Mouse (Mus musculus): ENCODE measurements around the gene 1700028P14Rik.
"Not testable (repeated sequence)": the region's sequence is repeated elsewhere in the genome, so short reads cannot be mapped to it uniquely, and the experiment has no call there.

1700028P14Rik gene

DNA sequence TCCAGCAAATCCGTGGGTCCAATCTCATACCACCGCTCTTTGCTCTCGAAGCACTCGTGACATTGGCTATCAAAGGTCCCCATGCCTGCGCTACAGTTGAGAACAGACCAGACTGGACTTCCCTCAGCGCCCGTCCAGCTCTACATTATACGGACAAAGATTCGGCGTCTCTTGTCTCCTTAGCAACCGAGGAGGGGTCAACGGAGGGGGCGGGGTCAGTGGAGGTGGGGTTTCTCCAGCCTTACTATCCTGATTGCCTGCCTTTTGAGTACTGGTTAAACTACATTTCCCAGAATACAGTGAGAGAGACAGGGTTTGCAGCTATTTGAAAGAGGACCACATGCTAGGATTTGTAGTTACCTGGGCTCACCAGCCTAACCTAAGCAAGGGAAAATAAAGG is at the start of gene 1700028P14Rik:
Gene 1700028P14Rik (minus strand): TSS at position 169 of the 400 bp plus-strand sequence.
- DNase-seq, result no peak

DNA sequence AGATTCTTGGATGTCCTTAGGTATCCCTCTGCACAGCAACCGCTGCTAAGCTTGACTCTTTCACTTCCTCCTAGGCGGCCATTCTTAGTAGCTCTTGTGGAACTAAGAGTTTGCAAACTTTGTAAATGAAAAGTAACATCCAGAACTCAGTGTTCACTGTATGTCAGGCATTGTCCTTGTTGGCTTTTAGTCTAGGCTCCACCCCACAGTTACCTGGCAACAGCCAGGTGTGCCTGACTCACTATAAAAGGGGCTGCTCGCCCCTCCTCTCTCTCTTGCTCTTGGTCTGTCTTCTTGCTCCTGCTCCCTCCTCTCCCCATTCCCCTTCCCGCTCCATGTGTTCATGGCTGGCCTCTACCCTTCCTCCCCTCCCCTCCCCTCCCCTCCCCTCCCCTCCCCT is 46.5 kb upstream of the 1700028P14Rik start:
- no peak for DNase-seq

DNA sequence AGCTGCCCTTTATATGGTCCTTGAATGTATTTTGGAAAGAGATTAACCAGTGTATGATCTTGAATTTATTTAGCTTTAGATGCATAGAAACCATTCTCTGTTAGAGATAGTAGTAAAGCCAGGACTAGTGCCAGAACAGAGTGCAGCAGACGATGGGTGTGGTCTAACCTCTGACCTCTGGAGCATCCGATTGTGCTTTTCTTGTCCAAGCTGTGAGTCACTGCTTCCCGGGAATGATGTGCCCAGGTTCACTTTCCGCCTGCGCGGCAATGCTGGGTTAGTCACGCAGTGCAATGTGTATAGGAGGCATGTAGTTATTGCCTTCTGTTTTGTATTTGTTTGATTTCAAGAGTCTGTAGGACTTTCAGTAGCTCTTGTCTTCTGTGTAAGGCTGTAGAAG is 45.8 kb upstream of the 1700028P14Rik start:
- DNase-seq, result no peak

DNA sequence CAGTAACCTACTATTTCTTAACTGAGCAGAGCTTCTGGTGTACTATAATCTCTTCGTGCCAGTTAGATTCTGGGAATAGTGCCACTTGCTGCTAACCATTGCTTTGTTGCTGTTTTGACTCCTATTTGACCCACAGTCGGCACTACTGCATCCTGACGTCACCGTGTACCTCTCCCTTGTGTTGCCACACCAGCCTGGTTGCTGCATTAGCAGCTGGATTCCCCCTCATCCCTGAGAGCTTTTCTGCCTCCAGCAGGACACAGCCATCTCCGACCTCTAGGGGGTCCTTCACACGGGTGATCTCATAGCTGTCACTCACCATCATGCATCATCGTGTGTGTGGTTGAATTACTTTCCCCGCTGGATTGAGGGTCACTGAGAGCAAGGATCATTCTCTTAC is 45.2 kb upstream of the 1700028P14Rik start:
- no peak for DNase-seq

GRCm38 (mm10) chr19:23694344-23694743 is 41.7 kb upstream of the 1700028P14Rik start:
- DNase-seq, result no peak

DNA sequence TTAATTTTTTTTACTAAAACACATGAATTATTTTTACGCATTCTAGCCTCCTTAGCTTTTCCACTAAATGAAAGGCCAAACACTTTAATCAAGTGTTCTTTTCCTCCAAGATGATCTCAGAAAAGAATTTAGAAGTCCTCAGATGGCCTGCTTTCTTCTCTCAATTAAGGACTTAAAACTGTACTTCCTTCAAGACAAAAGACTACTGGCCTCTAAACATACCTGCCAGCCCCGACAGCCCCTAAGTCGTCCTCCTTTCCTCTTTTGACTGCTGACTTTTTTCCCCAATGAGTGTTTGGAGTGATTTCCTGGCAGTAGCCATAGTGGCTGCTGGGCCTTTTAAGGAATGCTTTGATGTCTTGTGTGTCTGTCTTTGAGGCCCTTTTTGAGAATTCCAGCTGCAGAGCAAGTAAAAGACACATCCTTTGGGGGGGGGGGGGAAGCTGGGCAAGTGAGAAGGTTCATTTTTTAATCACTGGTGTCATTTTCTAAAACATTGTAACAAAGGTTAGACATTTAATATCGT is 35.9 kb upstream of the 1700028P14Rik start:
- no peak for DNase-seq

GRCm38 (mm10) chr19:23687296-23688021 is 34.8 kb upstream of the 1700028P14Rik start, which contains the start of gene Ptar1:
Gene Ptar1, plus strand, starts transcription at chr19:23687429.
- DNase-seq, result peak; percentile 93

DNA sequence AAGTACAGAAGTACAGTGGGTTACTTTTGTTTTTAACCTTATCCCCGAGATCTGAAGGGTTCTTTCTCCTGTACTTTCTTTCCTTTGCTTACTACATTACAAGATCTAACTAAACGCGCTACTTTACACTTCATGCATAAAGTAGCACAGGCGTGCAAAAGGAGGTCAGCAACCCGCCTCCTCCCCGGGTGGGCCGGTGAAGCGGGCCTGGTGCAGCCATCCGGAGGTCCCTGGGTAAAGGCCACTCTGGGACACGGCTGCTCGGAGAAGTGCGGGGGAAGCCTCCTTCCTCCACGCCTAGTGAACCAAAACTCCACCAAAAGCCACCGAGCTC is 34.3 kb upstream of the 1700028P14Rik start:
- DNase-seq, result no peak

DNA sequence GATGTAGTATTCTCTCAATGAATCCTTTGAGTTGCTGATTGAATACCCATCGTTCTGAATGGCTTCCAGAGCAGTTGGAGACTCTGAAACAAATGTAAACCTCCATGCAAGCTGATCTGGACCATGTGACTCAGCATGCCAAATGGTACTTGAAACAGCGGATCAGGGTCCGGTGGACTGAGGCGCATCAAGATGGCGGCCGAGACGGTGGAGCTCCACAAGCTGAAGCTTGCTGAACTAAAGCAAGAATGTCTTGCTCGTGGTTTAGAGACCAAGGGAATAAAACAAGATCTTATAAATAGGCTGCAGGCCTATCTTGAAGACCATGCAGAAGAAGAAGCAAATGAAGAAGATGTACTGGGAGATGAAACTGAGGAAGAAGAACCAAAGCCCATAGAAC is 23.0 kb upstream of the 1700028P14Rik start:
- not testable (repeated sequence) for DNase-seq

DNA sequence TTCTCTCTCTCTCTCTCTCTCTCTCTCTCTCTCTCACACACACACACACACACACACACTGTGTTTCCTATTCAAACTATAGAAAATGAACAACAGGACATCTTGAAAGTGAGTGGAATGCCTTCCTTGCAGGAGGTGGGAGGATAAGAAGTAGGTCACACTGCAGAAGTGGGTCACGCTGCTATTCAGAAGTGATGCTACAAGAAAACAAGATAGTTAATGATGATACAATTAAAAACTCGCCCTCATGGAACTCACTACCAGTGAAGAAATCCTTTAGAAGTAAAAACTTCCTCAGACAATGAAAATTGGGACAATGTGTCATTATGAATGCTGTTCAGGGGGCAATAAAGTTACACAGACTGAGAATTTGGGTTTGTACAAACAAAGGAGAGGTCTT is 20.4 kb upstream of the 1700028P14Rik start:
- no peak for DNase-seq

- DNase-seq, result no peak
Observed at GRCm38 (mm10) chr19:23668142-23668655, 15.6 kb upstream of the 1700028P14Rik start.

DNA sequence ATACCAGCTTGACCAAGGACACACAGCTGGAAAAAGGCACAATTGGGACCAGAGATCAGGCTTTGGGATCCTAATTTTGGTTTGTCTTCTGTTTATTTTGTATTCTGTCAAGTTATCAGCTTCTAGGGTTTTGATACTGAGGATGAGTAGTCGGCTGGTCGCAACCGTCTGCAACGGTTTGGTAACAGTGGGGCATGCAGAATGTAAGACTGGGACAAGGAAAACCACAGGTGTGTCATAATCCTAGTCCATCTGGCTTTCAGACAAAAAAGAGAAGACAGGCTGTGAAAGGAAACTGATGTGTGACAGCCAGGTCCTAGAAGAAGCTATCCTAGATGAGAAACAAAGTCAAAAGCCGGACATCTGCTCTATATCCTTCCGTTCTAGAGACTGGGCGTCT is 11.5 kb upstream of the 1700028P14Rik start:
- DNase-seq, result no peak

DNA sequence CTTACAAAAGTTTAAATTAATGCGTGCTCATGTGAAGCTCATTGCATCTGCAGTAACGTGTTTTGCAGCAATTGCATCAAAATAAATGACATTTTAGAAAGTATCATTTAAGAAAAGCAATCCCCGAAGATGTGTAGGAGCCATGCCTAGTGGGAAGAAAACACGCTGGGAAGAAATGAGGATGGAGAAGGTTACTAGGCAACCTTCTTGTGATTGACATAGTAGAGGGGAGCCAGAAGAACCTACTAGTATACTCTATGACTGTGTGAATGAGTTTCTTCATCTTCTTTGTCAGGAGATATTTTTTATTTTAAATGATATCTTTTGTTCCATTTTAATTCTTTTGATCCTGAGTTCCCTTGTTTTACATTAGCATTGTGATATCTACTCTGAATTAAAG is 5.7 kb upstream of the 1700028P14Rik start:
- DNase-seq, result no peak

GRCm38 (mm10) chr19:23657261-23657932 is 4.8 kb upstream of the 1700028P14Rik start:
- no peak for DNase-seq

DNA sequence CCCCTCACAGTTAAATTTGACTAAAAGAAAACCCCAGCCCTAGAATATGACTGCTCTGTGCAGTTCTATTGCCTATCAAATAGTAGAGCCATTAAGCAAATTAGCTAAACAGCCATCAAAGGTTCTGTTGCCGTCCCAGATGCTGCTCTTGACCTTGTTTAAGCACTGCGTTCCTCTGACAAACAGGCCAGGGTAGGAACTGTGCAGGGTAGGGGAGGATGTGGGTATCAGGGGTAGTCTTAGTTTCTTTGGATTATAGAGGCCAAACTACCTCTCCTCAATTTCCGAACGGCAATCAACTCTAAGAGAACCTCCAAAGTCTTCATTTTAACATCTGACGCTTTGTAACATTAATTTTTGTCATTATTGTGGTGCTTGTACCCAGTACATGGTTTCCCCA is 542 bp upstream of the 1700028P14Rik start:
- DNase-seq, result no peak

DNA sequence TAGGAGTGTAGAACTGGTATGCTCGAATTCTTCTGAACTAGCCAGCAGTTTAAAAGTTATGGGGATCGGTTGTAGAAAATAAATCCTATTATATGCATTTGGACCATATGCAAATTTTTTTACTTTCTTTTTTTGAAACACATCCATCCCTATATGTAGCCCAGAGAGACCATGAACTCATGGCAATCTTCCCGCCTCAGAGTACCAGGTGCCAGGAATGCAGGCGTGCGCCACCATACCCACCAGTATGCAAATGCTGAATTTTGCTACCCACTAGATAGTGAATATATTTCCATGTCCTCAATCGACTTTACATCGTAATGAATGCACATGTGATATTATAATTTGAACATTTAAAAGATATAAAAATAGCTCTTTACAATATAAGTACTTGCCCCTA is 5.3 kb downstream of the 1700028P14Rik start:
- no peak for DNase-seq

DNA sequence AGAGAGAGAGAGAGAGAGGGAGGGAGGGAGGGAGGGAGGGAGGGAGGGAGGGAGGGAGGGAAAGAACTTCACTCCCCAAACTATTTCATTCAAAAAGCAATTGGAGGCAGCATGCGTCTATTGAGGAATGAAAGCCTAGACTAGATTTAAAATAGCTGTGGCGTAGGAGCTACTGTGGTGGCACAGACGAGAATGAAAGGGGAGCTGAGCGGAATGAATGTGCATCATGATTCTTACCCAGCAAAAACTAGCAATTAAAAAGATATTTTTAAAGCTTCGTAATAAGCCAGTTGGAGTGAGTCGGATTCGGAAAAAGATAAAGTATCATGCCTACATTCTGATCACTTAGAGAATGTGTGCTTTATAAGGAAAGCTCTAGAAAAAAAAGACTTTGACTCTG is 7.3 kb downstream of the 1700028P14Rik start:
- DNase-seq, result no peak

- no peak for DNase-seq
Observed at GRCm38 (mm10) chr19:23643819-23644218, 8.8 kb downstream of the 1700028P14Rik start.

- no peak for DNase-seq
Observed at GRCm38 (mm10) chr19:23636786-23637185, 15.8 kb downstream of the 1700028P14Rik start.

DNA sequence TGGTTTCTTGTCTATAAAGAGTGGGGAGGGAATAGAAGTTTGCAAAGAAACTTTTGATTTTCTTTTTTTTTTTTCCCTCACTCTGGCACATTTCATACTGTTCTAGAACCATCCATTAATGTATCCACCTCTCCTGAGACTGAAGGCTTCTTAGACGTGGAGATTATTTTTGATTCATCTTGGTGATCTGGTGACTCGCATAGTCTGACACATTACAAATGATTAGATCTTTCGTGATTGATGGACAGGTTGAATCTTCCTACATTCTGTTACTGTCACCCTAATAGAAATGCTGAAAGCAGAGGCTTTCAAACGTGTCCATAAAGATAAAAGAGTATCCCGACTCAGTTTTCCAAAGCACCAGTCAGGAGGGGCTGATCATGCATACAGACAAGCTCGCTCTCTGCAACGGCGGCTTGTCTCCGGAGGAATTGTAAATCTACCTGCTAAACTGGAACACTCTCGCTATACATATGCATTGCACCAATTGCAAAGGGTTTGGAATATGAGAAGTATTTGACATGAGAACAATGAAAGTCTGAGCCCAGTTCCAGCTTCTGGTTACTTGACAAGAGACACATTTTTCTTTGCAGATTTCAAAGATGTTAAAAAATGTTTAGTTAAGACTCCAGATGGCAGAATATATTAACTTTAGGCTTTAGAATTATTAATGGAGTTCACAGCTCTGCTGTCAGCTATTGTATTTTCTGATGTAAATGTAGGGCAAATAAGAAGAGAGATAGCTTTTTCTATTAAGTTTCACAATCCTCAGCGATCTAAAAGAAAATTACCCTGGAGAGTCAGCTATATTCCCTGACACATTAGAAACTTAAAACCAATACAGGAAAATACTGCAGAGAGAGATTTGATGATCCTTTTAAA is 20.8 kb downstream of the 1700028P14Rik start:
- DNase-seq, result no peak

- no peak for DNase-seq
Observed at GRCm38 (mm10) chr19:23614268-23614667, 38.3 kb downstream of the 1700028P14Rik start.

GRCm38 (mm10) chr19:23609724-23610123 is 42.9 kb downstream of the 1700028P14Rik start:
- DNase-seq, result no peak

GRCm38 (mm10) chr19:23607951-23608350 is 44.7 kb downstream of the 1700028P14Rik start:
- no peak for DNase-seq
